Mouse (Mus musculus): ENCODE results near the gene Zfp689. TPM values are rescaled to one million over a fixed set of nuclear protein-coding genes. Genes with fewer than 3 reads are reported as not detected.

Gene Zfp689
- polyA plus RNA-seq, 1 experiment = 3.2 TPM

GRCm38 (mm10) chr7:127479318-127480225 is 30.6 kb upstream of the Zfp689 start:
- peaks cover 9% of the 10 kb centered on the region for H3K4me1 ChIP-seq (ENCODE audit: control insufficient read depth, insufficient read depth, low read length)
- peak overlapping the region; percentile 54 for H3K4me3 ChIP-seq (ENCODE audit: insufficient read depth, low read length)
- TF ChIP-seq CTCF (IDR thresholded peaks at IDR 0.05; ENCODE audit: borderline replicate concordance, insufficient read depth, low read length) (no peak), POLR2A (IDR thresholded peaks at IDR 0.05; ENCODE audit: low read depth, low read length) (no peak)
- H3K27ac ChIP-seq (ENCODE audit: insufficient read depth, low read length) = peak overlapping the region; percentile 93

- H3K4me1 ChIP-seq (ENCODE audit: control insufficient read depth, insufficient read depth, low read length) = peaks cover 9% of the 10 kb centered on the region
- peak within 1 kb of the TSS; percentile 93 for H3K27ac ChIP-seq (ENCODE audit: insufficient read depth, low read length)
- no peak for TF ChIP-seq CTCF (IDR thresholded peaks at IDR 0.05; ENCODE audit: borderline replicate concordance, insufficient read depth, low read length)
- TF ChIP-seq POLR2A (IDR thresholded peaks at IDR 0.05; ENCODE audit: low read depth, low read length) = peak; percentile 65; the same call in 1 of the 2 replicates
- H3K4me3 ChIP-seq (ENCODE audit: insufficient read depth, low read length) = peak within 1 kb of the TSS; percentile 54
These were observed 29.8 kb upstream of the Zfp689 start, which contains the start of gene Fbrs for GRCm38 (mm10) chr7:127478635-127479317. Fbrs (plus strand) TSS chr7:127479199.

- Histone ChIP-seq H3K4me1 (ENCODE audit: control insufficient read depth, insufficient read depth, low read length) (peaks cover 14% of the 10 kb centered on the region), H3K27ac (ENCODE audit: insufficient read depth, low read length) (peak overlapping the region; percentile 93), H3K4me3 (ENCODE audit: insufficient read depth, low read length) (peak overlapping the region; percentile 54)
- TF ChIP-seq POLR2A (IDR thresholded peaks at IDR 0.05; ENCODE audit: low read depth, low read length) = peak; percentile 87
- TF ChIP-seq CTCF (IDR thresholded peaks at IDR 0.05; ENCODE audit: borderline replicate concordance, insufficient read depth, low read length) = no peak
These were observed 29.0 kb upstream of the Zfp689 start for GRCm38 (mm10) chr7:127477687-127478634.

- H3K27ac ChIP-seq (ENCODE audit: insufficient read depth, low read length) = peak overlapping the region; percentile 28
- peak overlapping the region; percentile 34 for H3K4me3 ChIP-seq (ENCODE audit: insufficient read depth, low read length)
- TF ChIP-seq POLR2A (IDR thresholded peaks at IDR 0.05; ENCODE audit: low read depth, low read length) = no peak
- H3K4me1 ChIP-seq (ENCODE audit: control insufficient read depth, insufficient read depth, low read length) = peaks cover 14% of the 10 kb centered on the region
These were observed 27.9 kb upstream of the Zfp689 start for GRCm38 (mm10) chr7:127476855-127477254.

- TF ChIP-seq POLR2A (IDR thresholded peaks at IDR 0.05; ENCODE audit: low read depth, low read length) = no peak
- H3K4me1 ChIP-seq (ENCODE audit: control insufficient read depth, insufficient read depth, low read length) = peaks cover 14% of the 10 kb centered on the region
- no peak overlapping the region for H3K27ac ChIP-seq (ENCODE audit: insufficient read depth, low read length)
- no peak overlapping the region for H3K4me3 ChIP-seq (ENCODE audit: insufficient read depth, low read length)
These were observed 27.4 kb upstream of the Zfp689 start for GRCm38 (mm10) chr7:127476336-127476735.

- no peak overlapping the region for H3K4me3 ChIP-seq (ENCODE audit: insufficient read depth, low read length)
- H3K4me1 ChIP-seq (ENCODE audit: control insufficient read depth, insufficient read depth, low read length) = peaks cover 9% of the 10 kb centered on the region
- H3K27ac ChIP-seq (ENCODE audit: insufficient read depth, low read length) = no peak overlapping the region
- TF ChIP-seq CTCF (IDR thresholded peaks at IDR 0.05; ENCODE audit: borderline replicate concordance, insufficient read depth, low read length) (no peak), POLR2A (IDR thresholded peaks at IDR 0.05; ENCODE audit: low read depth, low read length) (no peak)
These were observed 26.3 kb upstream of the Zfp689 start for GRCm38 (mm10) chr7:127475186-127475740.

- Histone ChIP-seq H3K4me3 (ENCODE audit: insufficient read depth, low read length) (no peak overlapping the region), H3K27ac (ENCODE audit: insufficient read depth, low read length) (no peak overlapping the region), H3K4me1 (ENCODE audit: control insufficient read depth, insufficient read depth, low read length) (peaks cover 9% of the 10 kb centered on the region)
- TF ChIP-seq POLR2A (IDR thresholded peaks at IDR 0.05; ENCODE audit: low read depth, low read length) (no peak), CTCF (IDR thresholded peaks at IDR 0.05; ENCODE audit: borderline replicate concordance, insufficient read depth, low read length) (no peak)
These were observed 25.6 kb upstream of the Zfp689 start for GRCm38 (mm10) chr7:127474378-127475070.

GRCm38 (mm10) chr7:127473705-127474104 is 24.7 kb upstream of the Zfp689 start:
- H3K4me1 ChIP-seq (ENCODE audit: control insufficient read depth, insufficient read depth, low read length) = peaks cover 9% of the 10 kb centered on the region
- TF ChIP-seq POLR2A (IDR thresholded peaks at IDR 0.05; ENCODE audit: low read depth, low read length) (no peak), CTCF (IDR thresholded peaks at IDR 0.05; ENCODE audit: borderline replicate concordance, insufficient read depth, low read length) (no peak)
- H3K27ac ChIP-seq (ENCODE audit: insufficient read depth, low read length) = no peak overlapping the region
- H3K4me3 ChIP-seq (ENCODE audit: insufficient read depth, low read length) = no peak overlapping the region

All from embryonic fibroblast, embryonic 13.5 days (primary cell).